Mouse (Mus musculus) spleen, adult 12 weeks (tissue): Measurements from ENCODE around the gene Cdk17.
"Not testable (repeated sequence)": the region's sequence is repeated elsewhere in the genome, so short reads cannot be mapped to it uniquely, and the experiment has no call there.

Source experiments
- DNase-seq: peaks from one replicate; pipeline ENCODE4 v3.0.0; 2022; ENCODE audit warnings: low spot score

Gene Cdk17

GRCm38 (mm10) chr10:93143285-93143985 is 17.2 kb upstream of the Cdk17 start:
- no peak for DNase-seq

DNA sequence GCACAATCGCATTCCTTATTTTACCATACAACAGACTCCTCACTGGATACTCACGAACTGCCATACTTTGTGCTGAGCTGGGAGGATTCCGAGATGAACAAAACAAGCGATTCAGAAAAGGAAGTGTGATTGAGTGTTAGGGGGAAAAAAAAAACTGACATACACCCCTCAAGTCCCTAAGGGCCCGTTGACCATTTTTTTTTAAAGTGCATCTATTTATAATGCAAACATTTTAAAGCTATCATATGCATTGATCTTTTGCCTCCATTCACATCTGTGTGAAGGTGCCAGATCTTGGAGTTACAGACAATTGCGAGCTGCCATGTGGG is 16.7 kb upstream of the Cdk17 start:
- no peak for DNase-seq

DNA sequence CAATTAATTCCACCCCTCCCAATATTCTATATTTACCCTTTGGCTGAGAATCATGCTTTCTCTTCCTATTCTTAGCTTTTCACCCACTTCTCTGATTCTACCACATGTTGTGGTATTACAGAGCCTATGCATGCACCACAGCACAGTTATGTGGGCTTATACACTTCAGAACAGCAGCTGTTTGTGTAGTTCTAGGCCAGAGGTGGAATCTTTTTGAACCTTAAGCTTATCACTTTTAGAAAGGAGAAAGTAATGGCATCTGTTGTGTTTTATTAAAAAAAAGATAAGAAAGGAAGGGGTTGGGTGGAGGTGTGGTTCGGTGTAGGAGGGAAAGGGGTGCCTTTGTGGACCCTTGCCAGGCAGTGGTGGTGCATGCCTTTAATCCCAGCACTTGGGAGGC is 16.1 kb upstream of the Cdk17 start:
- no peak for DNase-seq

- no peak for DNase-seq
These were observed 15.6 kb upstream of the Cdk17 start for GRCm38 (mm10) chr10:93145088-93145487.

- no peak for DNase-seq
These were observed 14.1 kb upstream of the Cdk17 start for GRCm38 (mm10) chr10:93146601-93147000.

- no peak for DNase-seq
These were observed 13.0 kb upstream of the Cdk17 start for GRCm38 (mm10) chr10:93147691-93148090.

- no peak for DNase-seq
These were observed 11.1 kb upstream of the Cdk17 start for GRCm38 (mm10) chr10:93149597-93149996.

DNA sequence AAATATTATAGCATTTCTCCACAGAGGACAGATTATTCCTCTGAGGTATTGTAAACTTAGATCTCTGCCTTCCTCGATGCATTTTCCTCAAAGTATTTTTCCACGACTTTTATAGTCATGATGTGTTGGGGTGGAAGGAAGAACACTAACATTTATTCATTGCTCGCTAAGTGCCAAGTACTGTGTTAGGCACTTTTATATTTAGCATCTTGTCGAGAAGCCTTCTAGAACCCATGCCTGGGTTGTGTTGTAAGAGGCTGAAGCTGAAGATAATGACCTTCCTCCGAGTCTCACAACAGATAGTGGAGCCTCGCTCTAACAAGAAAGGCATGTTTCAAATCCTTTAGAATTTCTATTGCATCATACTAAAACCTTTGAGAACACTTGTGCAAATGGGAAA is 8.9 kb upstream of the Cdk17 start:
- no peak for DNase-seq

DNA sequence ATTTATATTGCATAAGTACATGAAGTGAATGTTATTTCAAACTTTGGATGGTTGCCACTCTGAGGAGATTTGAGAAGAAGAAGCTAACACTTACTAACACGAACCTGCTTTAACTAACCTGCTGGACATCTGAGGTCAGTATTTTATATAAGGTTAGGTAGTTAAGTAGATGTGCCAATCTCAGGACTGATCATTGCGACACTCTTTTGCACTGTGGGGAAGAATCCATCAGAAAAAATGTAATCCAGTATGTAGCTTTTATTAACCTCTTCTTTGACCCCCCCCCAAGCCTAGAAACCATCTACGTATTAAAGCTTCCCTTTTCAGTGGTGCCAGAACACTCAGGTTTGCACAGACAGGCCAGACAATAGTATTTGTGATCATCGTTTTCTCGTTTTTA is 8.0 kb upstream of the Cdk17 start:
- no peak for DNase-seq

- not testable (repeated sequence) for DNase-seq
These were observed 7.3 kb upstream of the Cdk17 start for GRCm38 (mm10) chr10:93153404-93153803.

GRCm38 (mm10) chr10:93159651-93160496 is 801 bp upstream of the Cdk17 start:
- DNase-seq, result no peak

DNA sequence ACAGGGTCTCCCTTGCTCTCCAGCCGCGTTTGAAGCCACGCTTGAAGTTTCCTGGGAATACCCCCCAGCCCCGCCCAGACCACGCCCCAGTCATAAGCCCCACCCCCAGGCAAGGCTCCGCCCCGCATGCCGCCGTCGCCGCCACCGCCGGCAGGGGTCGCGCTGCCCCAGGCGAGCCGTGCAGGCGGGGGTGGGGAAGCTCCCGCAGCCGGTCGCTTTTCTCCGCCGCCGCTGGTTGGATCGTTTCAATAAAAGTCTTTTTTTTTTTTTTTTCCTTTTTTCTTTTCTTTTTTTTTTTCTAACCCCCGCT is 223 bp upstream of the Cdk17 start:
- DNase-seq, result peak; percentile 79

- no peak for DNase-seq
These were observed 1.0 kb downstream of the Cdk17 start for GRCm38 (mm10) chr10:93161511-93162275.

GRCm38 (mm10) chr10:93162276-93162971 is 1.7 kb downstream of the Cdk17 start:
- DNase-seq, result no peak

DNA sequence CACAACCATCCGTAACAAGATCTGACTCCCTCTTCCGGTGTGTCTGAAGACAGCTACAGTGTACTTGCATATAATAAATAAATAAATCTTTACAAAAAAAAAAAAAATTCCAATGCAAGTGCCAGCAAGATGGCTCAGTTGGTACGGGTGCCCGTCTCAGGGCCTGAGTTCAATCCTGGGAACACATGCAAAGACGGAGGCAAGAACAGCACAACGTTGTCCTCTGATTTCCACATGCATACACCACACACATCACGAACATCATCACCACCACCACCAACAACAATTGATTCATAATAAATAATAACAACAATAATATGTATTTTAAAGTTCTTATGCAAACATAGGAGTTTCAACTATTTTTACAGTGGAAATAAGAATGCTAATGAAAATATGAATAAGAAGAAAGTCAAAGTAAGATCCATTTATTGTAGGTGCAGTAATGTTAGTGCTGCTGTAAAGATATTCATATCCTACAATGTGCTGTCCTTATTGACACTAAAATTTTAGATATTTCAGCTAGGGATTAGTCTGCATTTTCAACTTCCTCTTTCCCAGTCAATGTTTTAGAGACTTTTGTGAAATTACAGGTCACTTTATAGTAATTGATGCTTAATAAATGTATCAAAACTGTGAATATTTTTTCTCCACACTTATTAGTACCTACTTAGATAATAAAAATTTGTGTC is 2.4 kb downstream of the Cdk17 start:
- no peak for DNase-seq

GRCm38 (mm10) chr10:93163711-93164488 is 3.2 kb downstream of the Cdk17 start:
- no peak for DNase-seq

- DNase-seq, result no peak
These were observed 5.0 kb downstream of the Cdk17 start for GRCm38 (mm10) chr10:93165416-93166381.

DNA sequence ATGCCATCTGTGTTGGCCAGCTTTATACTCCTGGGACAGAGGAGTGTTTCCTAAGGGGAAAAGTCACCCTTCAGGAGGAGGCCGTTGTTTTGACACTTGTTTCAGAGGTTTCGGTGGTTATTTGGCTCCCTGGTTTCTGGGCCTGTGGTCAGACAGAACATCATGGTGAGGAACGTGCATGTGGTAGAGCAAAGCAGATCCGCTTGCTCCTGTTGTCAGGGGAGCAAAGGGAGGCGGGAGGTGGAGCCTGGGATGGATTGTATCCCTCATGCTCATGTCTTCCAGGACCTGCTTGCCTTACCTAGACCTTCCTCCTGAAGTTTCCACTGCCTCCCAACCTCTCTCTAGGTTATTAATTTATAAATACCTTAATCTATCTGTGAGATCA is 5.7 kb downstream of the Cdk17 start:
- no peak for DNase-seq

DNA sequence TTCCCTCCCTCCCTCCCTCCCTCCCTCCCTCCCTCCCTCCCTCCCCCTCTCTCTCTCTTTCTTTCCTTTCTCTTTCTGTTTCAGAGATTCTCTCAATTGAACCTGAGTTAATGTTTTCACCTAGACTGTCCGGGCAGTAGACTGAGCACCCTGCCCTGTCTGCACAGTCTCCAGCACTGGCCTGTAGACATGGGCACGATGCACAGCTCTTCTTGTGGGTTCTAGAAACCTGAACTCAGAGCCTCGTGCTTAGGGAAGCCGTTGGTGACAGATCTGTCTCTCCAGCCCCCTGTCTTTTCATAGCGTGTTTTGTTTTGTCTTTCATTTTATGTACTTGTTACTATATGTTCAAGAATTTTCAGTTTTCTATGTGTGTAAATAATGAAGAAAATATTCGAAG is 6.6 kb downstream of the Cdk17 start:
- DNase-seq, result no peak

DNA sequence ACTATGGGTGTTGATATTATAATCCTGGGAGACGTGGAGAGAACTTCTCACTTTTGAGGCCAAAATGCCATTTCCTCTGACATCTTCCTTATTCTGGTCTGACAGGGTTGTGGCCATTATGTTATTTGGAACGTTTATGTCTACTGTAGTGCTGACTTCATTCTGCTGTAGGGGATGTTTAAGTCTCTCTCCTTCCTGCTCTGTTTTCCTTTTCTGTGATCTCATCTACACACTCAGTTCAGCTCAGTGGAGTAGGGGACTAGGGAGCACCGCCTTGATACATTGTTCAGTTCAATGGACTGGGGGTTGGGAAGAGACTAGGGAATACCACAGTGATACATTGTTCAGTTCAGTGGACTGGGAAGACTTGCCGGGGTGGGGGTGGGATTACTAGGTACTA is 7.4 kb downstream of the Cdk17 start:
- no peak for DNase-seq
